Mouse (Mus musculus) G1E (cell line): ENCODE data around the gene Slc37a2. TPM values are rescaled to one million over a fixed set of nuclear protein-coding genes. Genes with fewer than 3 reads are reported as not detected.

Source experiments
- ATAC-seq: 2 replicates; pipeline ENCODE4 v1.8.0; 2016; ENCODE audit warnings: mild to moderate bottlenecking; ENCODE audit not compliant: insufficient number of reproducible peaks, poor library complexity, low FRiP score, severe bottlenecking; ENCODE audit errors: extremely low read depth
- DNase-seq: peaks from one replicate; pipeline ENCODE4 v3.0.0; 2012; ENCODE audit warnings: low spot score
- H3K27me3 ChIP-seq: 2 replicates; pipeline ENCODE4 v1.6.1; 2012; ENCODE audit warnings: mild to moderate bottlenecking, low read length, inconsistent platforms; ENCODE audit not compliant: insufficient read depth
- H3K36me3 ChIP-seq: replicated peaks from 2 replicates; pipeline ENCODE3; 2012; ENCODE audit warnings: mild to moderate bottlenecking, inconsistent platforms
- H3K4me1 ChIP-seq: 2 replicates; pipeline ENCODE4 v1.6.1; 2012; ENCODE audit warnings: low read depth, low read length, inconsistent platforms, mixed read lengths; ENCODE audit not compliant: insufficient read depth
- H3K4me3 ChIP-seq: 2 replicates; pipeline ENCODE4 v1.5.1; 2012; ENCODE audit warnings: low read depth, mild to moderate bottlenecking, inconsistent platforms, low read length, moderate library complexity, mixed read lengths
- H3K9me3 ChIP-seq: replicated peaks from 2 replicates; pipeline ENCODE4 v1.6.1; 2012; ENCODE audit warnings: inconsistent platforms
- CTCF ChIP-seq: IDR thresholded peaks from 2 replicates; pipeline ENCODE4 v1.5.1; 2012; ENCODE audit warnings: low read depth, low read length, inconsistent platforms, mixed read lengths
- GATA1 ChIP-seq: IDR thresholded peaks from 2 replicates; pipeline ENCODE4 v1.6.1; 2012; ENCODE audit warnings: borderline replicate concordance, low read length, inconsistent platforms, mixed read lengths
- GATA2 ChIP-seq: IDR thresholded peaks from 2 replicates; pipeline ENCODE4 v1.6.1; 2012; ENCODE audit warnings: low read depth, low read length, inconsistent platforms, borderline replicate concordance
- POLR2AphosphoS5 ChIP-seq: IDR thresholded peaks from 2 replicates; pipeline ENCODE4 v1.6.1; 2012; ENCODE audit warnings: low read depth, low read length, inconsistent platforms; ENCODE audit not compliant: insufficient replicate concordance
- TAL1 ChIP-seq: conservative IDR thresholded peaks from 2 replicates; pipeline ENCODE4 v1.6.1; 2012; ENCODE audit warnings: low read depth, low read length, inconsistent platforms, mixed read lengths
- polyA plus RNA-seq: library from polyadenylated mRNA; stranded (reverse); fragments of >175 nt; gene quantifications from 2 replicates; pipeline ENCODE4 v1.2.3, GENCODE M21; 2012
- total RNA-seq, 2 experiments: library from RNA; stranded (forward) in 1 of 2; stranded (reverse) in 1 of 2; fragments of 200-1000 nt in 1 of 2; fragments of >200 nt in 1 of 2; fragmentation: Nextera tagmentation in 1 of 2; gene quantifications; 2 replicates each; pipeline ENCODE4 v1.2.3; 2014 to 2017

Slc37a2 gene
- total and polyA plus RNA-seq, 3 experiments = 0.01 to 0.38 TPM; not detected in 1

- no peaks in the 10 kb centered on the region for H3K36me3 ChIP-seq
- H3K4me1 ChIP-seq = no peaks in the 10 kb centered on the region; the same call in 1 of the 2 replicates
- ATAC-seq (no peak), DNase-seq (no peak)
- no peaks in the 10 kb centered on the region for H3K9me3 ChIP-seq
- H3K27me3 ChIP-seq = peaks cover 14% of the 10 kb centered on the region; the same call in 1 of the 2 replicates
- H3K4me3 ChIP-seq = no peak overlapping the region
- TF ChIP-seq GATA2 (no peak), CTCF (no peak), POLR2AphosphoS5 (no peak), GATA1 (no peak), TAL1 (no peak)
These were observed 917 bp downstream of the Slc37a2 start for GRCm38 (mm10) chr9:37254531-37255110.

DNA sequence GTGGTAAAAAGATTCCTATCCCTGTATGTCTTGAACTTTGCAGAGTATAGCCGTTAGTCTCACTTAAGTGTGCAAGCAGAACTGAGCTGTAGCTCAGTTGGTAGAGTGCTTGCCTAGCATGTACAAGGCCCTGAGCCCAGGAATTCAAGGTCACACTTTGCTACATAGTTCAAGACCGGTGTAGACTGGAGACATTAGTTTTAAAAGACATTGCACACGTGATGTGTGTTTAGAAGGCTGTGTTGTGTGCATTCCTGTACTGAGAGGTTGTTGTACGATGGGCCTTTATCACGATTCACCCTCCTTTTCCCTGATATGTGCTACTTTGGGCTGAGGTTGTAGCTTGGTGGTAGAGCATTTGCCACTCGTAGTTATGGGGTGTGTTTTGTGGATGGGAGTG, 4.9 kb downstream of the Slc37a2 start:
- H3K4me1 ChIP-seq = peaks cover 21% of the 10 kb centered on the region
- TF ChIP-seq TAL1 = no peak
- no peak for TF ChIP-seq GATA2
- no peak for TF ChIP-seq POLR2AphosphoS5
- TF ChIP-seq CTCF = no peak
- TF ChIP-seq GATA1 = no peak
- ATAC-seq (no peak), DNase-seq (no peak)
- no peaks in the 10 kb centered on the region for H3K36me3 ChIP-seq
- peaks cover 18% of the 10 kb centered on the region; the same call in 1 of the 2 replicates for H3K27me3 ChIP-seq
- H3K9me3 ChIP-seq = no peaks in the 10 kb centered on the region
- H3K4me3 ChIP-seq = no peak overlapping the region

DNA sequence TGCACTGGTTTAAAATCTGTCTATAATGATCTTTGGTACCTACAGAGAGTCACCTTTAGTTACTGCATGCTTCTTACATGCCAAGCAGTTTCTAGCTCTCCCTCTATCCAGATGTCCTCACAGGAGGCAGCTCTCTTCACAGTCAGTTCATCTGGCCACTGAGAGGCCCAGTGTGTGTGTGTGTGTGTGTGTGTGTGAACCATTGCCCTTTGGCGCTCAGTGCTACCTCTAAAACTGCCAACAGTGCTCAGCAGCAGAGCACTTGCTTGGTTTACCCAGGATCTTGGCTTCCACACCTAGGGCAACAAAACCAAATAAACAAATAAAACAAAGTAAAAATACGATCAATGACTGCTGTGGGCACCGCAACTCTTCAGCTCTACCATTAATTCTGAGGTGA, 5.6 kb downstream of the Slc37a2 start:
- TF ChIP-seq POLR2AphosphoS5 = no peak
- TF ChIP-seq TAL1 = no peak
- TF ChIP-seq CTCF = no peak
- TF ChIP-seq GATA2 = no peak
- TF ChIP-seq GATA1 = no peak

GRCm38 (mm10) chr9:37248381-37248906, 7.1 kb downstream of the Slc37a2 start:
- DNase-seq (no peak), ATAC-seq (no peak)
- Histone ChIP-seq H3K9me3 (no peaks in the 10 kb centered on the region), H3K4me3 (no peak overlapping the region), H3K4me1 (peaks cover 21% of the 10 kb centered on the region), H3K27me3 (peaks cover 12% of the 10 kb centered on the region), H3K36me3 (no peaks in the 10 kb centered on the region)
- TF ChIP-seq CTCF (no peak), GATA2 (no peak), GATA1 (no peak), POLR2AphosphoS5 (no peak), TAL1 (no peak)

More for the DNA sequence above, 5.6 kb downstream of the Slc37a2 start:
- no peak for ATAC-seq
- H3K9me3 ChIP-seq = no peaks in the 10 kb centered on the region
- H3K4me3 ChIP-seq = no peak overlapping the region
- peaks cover 17% of the 10 kb centered on the region; the same call in 1 of the 2 replicates for H3K27me3 ChIP-seq
- peaks cover 21% of the 10 kb centered on the region for H3K4me1 ChIP-seq
- H3K36me3 ChIP-seq = no peaks in the 10 kb centered on the region
- no peak for DNase-seq

DNA sequence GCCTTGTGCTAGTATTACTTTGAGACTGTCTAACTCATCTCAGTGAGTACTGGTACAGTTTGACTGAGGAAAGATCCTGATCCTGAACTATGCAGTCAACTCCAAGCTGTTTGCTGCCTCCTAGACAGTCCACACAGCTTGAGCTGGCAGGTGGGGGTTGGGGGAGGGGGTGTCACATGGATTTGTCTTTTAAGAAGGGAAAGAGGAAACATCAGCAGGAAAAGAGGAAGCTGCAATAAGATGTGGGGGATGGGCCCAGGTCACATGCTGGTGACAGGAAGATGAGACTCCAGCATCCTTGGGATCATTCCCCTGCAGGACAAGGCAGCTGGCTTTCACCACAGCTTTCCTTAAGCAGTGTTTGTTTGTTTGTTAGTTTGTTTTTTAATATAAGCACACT, 8.1 kb downstream of the Slc37a2 start:
- H3K4me1 ChIP-seq = peaks cover 21% of the 10 kb centered on the region
- ATAC-seq (peak; percentile 36; the same call in 1 of the 2 replicates), DNase-seq (no peak)
- H3K9me3 ChIP-seq = no peaks in the 10 kb centered on the region
- peaks cover 10% of the 10 kb centered on the region for H3K27me3 ChIP-seq
- H3K36me3 ChIP-seq = no peaks in the 10 kb centered on the region
- H3K4me3 ChIP-seq = no peak overlapping the region
- TF ChIP-seq CTCF (no peak), TAL1 (no peak), POLR2AphosphoS5 (no peak), GATA1 (no peak), GATA2 (no peak)

DNA sequence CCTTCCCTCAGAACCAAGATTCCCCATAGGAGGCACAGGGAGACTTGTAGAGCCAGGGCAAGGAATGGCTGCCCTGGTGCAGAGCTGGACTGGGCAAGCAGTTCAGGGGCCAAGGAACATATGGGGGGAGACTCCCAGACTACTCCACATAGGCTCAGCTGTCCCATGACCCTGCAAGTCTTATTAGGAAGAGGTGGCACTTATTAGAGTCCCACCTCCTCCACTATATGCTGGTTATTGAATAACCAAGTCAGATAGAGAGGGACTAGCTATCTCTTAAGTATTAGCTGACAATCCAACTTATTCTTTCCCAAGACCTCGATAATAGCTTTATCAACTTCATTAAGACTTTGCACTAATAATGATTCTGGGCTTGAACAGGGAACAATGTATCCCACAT, 9.7 kb downstream of the Slc37a2 start:
- peaks cover 10% of the 10 kb centered on the region for H3K27me3 ChIP-seq
- ATAC-seq (no peak), DNase-seq (no peak)
- H3K9me3 ChIP-seq = no peaks in the 10 kb centered on the region
- no peaks in the 10 kb centered on the region for H3K36me3 ChIP-seq
- peaks cover 21% of the 10 kb centered on the region for H3K4me1 ChIP-seq
- TF ChIP-seq CTCF (no peak), POLR2AphosphoS5 (no peak), GATA1 (no peak), TAL1 (no peak), GATA2 (no peak)
- H3K4me3 ChIP-seq = no peak overlapping the region
